Mouse (Mus musculus) heart, postnatal 0 days (tissue): ENCODE results near the gene Igsf3.

Experiments used
- CTCF ChIP-seq: IDR thresholded peaks from 2 replicates; pipeline ENCODE4 v1.5.1; 2016; ENCODE audit warnings: antibody characterized with exemption, control low read depth, low read depth
- EP300 ChIP-seq: IDR thresholded peaks from 2 replicates; pipeline ENCODE4 v1.6.1; 2016; ENCODE audit warnings: antibody characterized with exemption, low read depth

- TF ChIP-seq CTCF (no peak), EP300 (no peak)
Measured at GRCm38 (mm10) chr3:101497432-101498030, 120.6 kb downstream of the Igsf3 start.
